Comparison of ENCODE assay signal across 8 mouse cellular contexts in the genomic region with DNA sequence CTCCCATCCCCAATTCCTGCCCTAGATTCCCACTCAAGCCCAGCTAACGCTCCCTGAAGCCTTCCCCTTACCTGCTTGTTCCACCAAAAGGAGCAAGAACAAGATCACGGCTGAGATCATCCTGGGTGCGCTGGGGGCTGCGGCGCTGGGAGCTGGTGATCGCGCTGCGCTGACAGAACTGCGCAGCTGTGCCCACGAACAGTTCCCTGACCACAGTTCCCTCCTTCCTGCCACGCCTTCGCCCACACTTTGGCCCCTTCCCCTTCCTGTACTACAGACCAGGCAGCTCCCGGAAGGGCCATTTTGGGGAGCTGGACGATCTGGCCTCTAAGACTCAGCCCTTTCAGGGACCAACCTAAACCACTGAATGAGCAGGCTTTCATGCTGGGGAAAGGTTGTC. TPM values are rescaled to one million over a fixed set of nuclear protein-coding genes. Genes with fewer than 3 reads are reported as not detected.
DNase-seq lines count a peak whose midpoint lies in the region; ATAC-seq and TF ChIP-seq lines count a peak whose summit lies in the region.

Gene Fcer1g (minus strand): TSS at position 240 of the 400 bp plus-strand sequence.

- H3K27ac ChIP-seq in cortical plate, adult 2 months (ENCODE audit: insufficient read depth, low read length): no peak within 1 kb of the TSS
- H3K27ac ChIP-seq in limb, embryonic 15.5 days: no peak within 1 kb of the TSS; the same call in 1 of the 2 replicates
- H3K27ac ChIP-seq in neural tube, embryonic 12.5 days: no peak within 1 kb of the TSS; the same call in 1 of the 2 replicates

- H3K9ac ChIP-seq in limb, embryonic 15.5 days: no peak within 1 kb of the TSS
- no peak within 1 kb of the TSS for H3K9ac ChIP-seq in neural tube, embryonic 12.5 days

- no peak within 1 kb of the TSS for H3K4me3 ChIP-seq in cortical plate, adult 2 months (ENCODE audit: insufficient read depth, low read length)
- peak within 1 kb of the TSS; percentile 4; the same call in 1 of the 2 replicates for H3K4me3 ChIP-seq in limb, embryonic 15.5 days
- no peak within 1 kb of the TSS for H3K4me3 ChIP-seq in neural tube, embryonic 12.5 days

- TF ChIP-seq POLR2A in cortical plate, adult 2 months (IDR thresholded peaks at IDR 0.05; ENCODE audit: extremely low read depth, insufficient read depth, low read length): no peak

- no peaks in the 10 kb centered on the region for H3K4me1 ChIP-seq in cortical plate, adult 2 months (ENCODE audit: control insufficient read depth, insufficient read depth, low read length)
- H3K4me1 ChIP-seq in limb, embryonic 15.5 days: 0 out of 2 replicates have a peak, but pooled peaks cover 3% of the 10 kb centered on the region
- H3K4me1 ChIP-seq in neural tube, embryonic 12.5 days: no peaks in the 10 kb centered on the region

- H3K4me2 ChIP-seq in limb, embryonic 15.5 days: no peak within 1 kb of the TSS
- H3K4me2 ChIP-seq in neural tube, embryonic 12.5 days (replicated peaks): no peak within 1 kb of the TSS

- H3K27me3 ChIP-seq in limb, embryonic 15.5 days: no peaks in the 10 kb centered on the region
- no peaks in the 10 kb centered on the region for H3K27me3 ChIP-seq in neural tube, embryonic 12.5 days (replicated peaks)

- DNase-seq in left cerebral cortex, adult 8-10 months (ENCODE audit: low spot score in 2 of 2): no peak
- DNase-seq in left cerebral cortex, adult 11 months (ENCODE audit: low spot score): no peak
- DNase-seq in heart, postnatal 36 days: peak; percentile 49 to 52
- DNase-seq in cerebellum, postnatal 14 days: no peak
- no peak for DNase-seq in kidney, adult 18-20 months

- no peak for ATAC-seq in limb, embryonic 15.5 days (ENCODE audit: insufficient number of reproducible peaks, low FRiP score, low TSS enrichment, low read depth)
- no peak for ATAC-seq in neural tube, embryonic 12.5 days (ENCODE audit: low FRiP score, low read depth)

- 89% methylated on average over 14 of the region's 14 CpGs for WGBS in limb, embryonic 15.5 days
- WGBS in neural tube, embryonic 12.5 days: 89% methylated on average over 14 of the region's 14 CpGs

- peaks cover 60% of the 10 kb centered on the region for H3K36me3 ChIP-seq in limb, embryonic 15.5 days
- peaks cover 59% of the 10 kb centered on the region for H3K36me3 ChIP-seq in neural tube, embryonic 12.5 days

- TF ChIP-seq CTCF in cortical plate, adult 2 months (IDR thresholded peaks at IDR 0.05; ENCODE audit: extremely low read depth, insufficient read depth, low read length): no peak

- H3K9me3 ChIP-seq in limb, embryonic 15.5 days: no peaks in the 10 kb centered on the region
- no peaks in the 10 kb centered on the region for H3K9me3 ChIP-seq in neural tube, embryonic 12.5 days

- intact Hi-C loops in heart, postnatal 36 days (cut with DNase I): no loop called here

RNA-seq across cellular contexts. Expression of gene Fcer1g, which starts in this region (rescaled TPM):
- 10 to 100 TPM in 3 of 4 experiments, 1 to 10 TPM in 1; 9.1 to 63.9 (median 28.2) TPM for total RNA-seq in left cerebral cortex, adult 8-10 months (2022)
- polyA plus RNA-seq in cortical plate, adult 2 months (2012; rRNA removed): 35.9 and 40.7 TPM in 2 replicates
- total RNA-seq in heart, postnatal 36 days (2021): 10 to 100 TPM; 13.3 to 16.3 TPM
- polyA plus RNA-seq in limb, embryonic 15.5 days (2015; fragmentation: Nextera tagmentation; extraction: Ambion mirVana): 94.7 and 98.6 TPM in 2 replicates
- 21.9 and 24.3 TPM in 2 replicates for polyA plus RNA-seq in neural tube, embryonic 12.5 days (2016; fragmentation: Nextera tagmentation; extraction: Ambion mirVana)

Comparison
In these comparisons a context has a peak if more than half of its experiments do, and no peak if none do; other contexts are left out.
1. DNase-seq: peak in heart, postnatal 36 days (2 of 2); none in left cerebral cortex, adult 8-10 months (0 of 2), left cerebral cortex, adult 11 months (single experiment), cerebellum, postnatal 14 days (0 of 2) and kidney, adult 18-20 months (single experiment).